Mouse (Mus musculus) limb, embryonic 10.5 days (tissue): ENCODE results near the gene Naa50. TPM values are rescaled to one million over a fixed set of nuclear protein-coding genes. Genes with fewer than 3 reads are reported as not detected.

Experiments
- DNase-seq: peaks from one replicate; pipeline ENCODE4 v3.0.0-alpha.2; 2017; ENCODE audit warnings: low spot score
- H3K27ac ChIP-seq: fragments of 300-500 bp; sonication (generic); 2 replicates; pipeline ENCODE4 v1.5.1; 2016; ENCODE audit warnings: mild to moderate bottlenecking
- H3K27me3 ChIP-seq: fragments of 300-500 bp; sonication (generic); 2 replicates; pipeline ENCODE4 v1.6.1; 2016; ENCODE audit warnings: low read depth, mild to moderate bottlenecking; ENCODE audit not compliant: poor library complexity, severe bottlenecking
- H3K36me3 ChIP-seq: fragments of 300-500 bp; sonication (generic); 2 replicates; pipeline ENCODE4 v1.6.1; 2016; ENCODE audit warnings: mild to moderate bottlenecking, moderate library complexity
- H3K4me1 ChIP-seq: fragments of 300-500 bp; sonication (generic); 2 replicates; pipeline ENCODE4 v1.6.1; 2016
- H3K4me3 ChIP-seq: fragments of 300-500 bp; sonication (generic); 2 replicates; pipeline ENCODE4 v1.5.1; 2016; ENCODE audit warnings: mild to moderate bottlenecking, moderate library complexity
- H3K9me3 ChIP-seq: fragments of 300-500 bp; sonication (generic); replicated peaks from 2 replicates; pipeline ENCODE4 v1.6.1; 2016; ENCODE audit warnings: mild to moderate bottlenecking
- WGBS: fragments of 180-500 bp; shearing (Covaris S2); methylation state at CpG from one replicate; pipeline ENCODE4 v1.1.7; 2016; 5-methylcytosine and 5-hydroxymethylcytosine counted together
- polyA plus RNA-seq: library from polyadenylated mRNA; unstranded; fragments of >200 nt; fragmentation: Nextera tagmentation; extraction: Ambion mirVana; gene quantifications from 2 replicates; pipeline ENCODE4 v1.2.1, GENCODE M21; 2016

The Naa50 gene
- polyA plus RNA-seq, 1 experiment from 2014 or later, result 138 TPM

- no peak overlapping the region for H3K4me3 ChIP-seq
- no peaks in the 10 kb centered on the region for H3K36me3 ChIP-seq
- no peaks in the 10 kb centered on the region for H3K9me3 ChIP-seq
- no peaks in the 10 kb centered on the region for H3K27me3 ChIP-seq
- DNase-seq, result no peak
- 85% methylated on average over 1 of the region's 1 CpGs for WGBS
- H3K4me1 ChIP-seq, result no peaks in the 10 kb centered on the region
- no peak overlapping the region for H3K27ac ChIP-seq
Observed at GRCm38 (mm10) chr16:44124713-44125112, 14.9 kb upstream of the Naa50 start.

- Histone ChIP-seq H3K27me3 (no peaks in the 10 kb centered on the region), H3K36me3 (no peaks in the 10 kb centered on the region), H3K4me3 (no peak overlapping the region), H3K4me1 (no peaks in the 10 kb centered on the region), H3K27ac (no peak overlapping the region), H3K9me3 (no peaks in the 10 kb centered on the region)
- DNase-seq, result no peak
- 87% methylated on average over 2 of the region's 2 CpGs for WGBS
Observed at GRCm38 (mm10) chr16:44125436-44125835, 14.2 kb upstream of the Naa50 start.

DNA sequence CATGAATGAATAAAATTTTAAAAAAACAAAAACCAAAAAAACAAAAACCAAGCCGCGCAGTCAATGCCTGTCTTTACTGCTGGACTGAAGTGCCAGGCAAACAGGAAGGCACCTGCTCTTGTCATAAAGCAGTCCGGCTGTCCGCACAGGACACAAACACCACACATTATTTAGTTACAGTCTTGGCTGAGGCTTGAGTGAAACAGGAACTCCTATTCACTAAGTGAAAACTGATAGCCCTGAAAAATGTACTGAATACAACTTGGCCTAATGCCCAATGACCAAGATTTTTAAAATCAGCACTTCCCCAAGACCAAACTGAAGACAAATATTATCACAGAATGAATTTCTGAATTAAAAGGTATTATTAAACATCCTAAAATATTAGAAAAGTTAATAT, 13.2 kb upstream of the Naa50 start:
- no peaks in the 10 kb centered on the region for H3K36me3 ChIP-seq

DNA sequence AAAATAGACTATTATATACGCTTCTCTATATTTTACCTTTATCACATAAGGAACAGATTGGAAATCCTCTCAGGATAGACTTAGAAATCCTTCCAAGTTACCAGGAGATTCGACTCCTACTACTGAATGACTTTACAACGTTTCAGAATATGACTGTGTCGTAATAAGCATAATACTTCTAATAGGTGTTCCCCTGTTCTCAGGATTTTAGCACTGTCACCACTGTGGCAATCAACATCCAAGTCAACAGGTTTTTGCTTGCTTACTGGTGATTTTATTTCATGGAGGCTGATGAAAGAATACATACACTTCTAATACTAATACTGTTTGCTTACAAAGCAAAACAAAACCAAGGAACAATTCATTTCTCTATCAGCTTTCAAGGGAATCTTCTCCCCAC, 7.3 kb upstream of the Naa50 start:
- Histone ChIP-seq H3K36me3 (no peaks in the 10 kb centered on the region), H3K9me3 (no peaks in the 10 kb centered on the region), H3K27me3 (no peaks in the 10 kb centered on the region), H3K4me3 (no peak overlapping the region), H3K4me1 (no peaks in the 10 kb centered on the region), H3K27ac (no peak overlapping the region)
- no peak for DNase-seq
- WGBS, result 85% methylated on average over 4 of the region's 4 CpGs

More for the DNA sequence above, 13.2 kb upstream of the Naa50 start:
- no peaks in the 10 kb centered on the region for H3K4me1 ChIP-seq
- H3K27ac ChIP-seq, result no peak overlapping the region
- no peaks in the 10 kb centered on the region for H3K9me3 ChIP-seq
- no peak overlapping the region for H3K4me3 ChIP-seq
- DNase-seq, result no peak
- 88% methylated on average over 4 of the region's 4 CpGs for WGBS
- H3K27me3 ChIP-seq, result no peaks in the 10 kb centered on the region

- no peak overlapping the region for H3K4me3 ChIP-seq
Observed at GRCm38 (mm10) chr16:44133187-44133586, 6.4 kb upstream of the Naa50 start.

GRCm38 (mm10) chr16:44136511-44137021, 3.1 kb upstream of the Naa50 start:
- Histone ChIP-seq H3K4me3 (no peak overlapping the region), H3K27ac (no peak overlapping the region), H3K36me3 (no peaks in the 10 kb centered on the region), H3K27me3 (no peaks in the 10 kb centered on the region), H3K4me1 (peaks cover 18% of the 10 kb centered on the region), H3K9me3 (no peaks in the 10 kb centered on the region)
- DNase-seq, result no peak
- 89% methylated on average over 6 of the region's 6 CpGs for WGBS

More at GRCm38 (mm10) chr16:44133187-44133586, 6.4 kb upstream of the Naa50 start:
- Histone ChIP-seq H3K27ac (no peak overlapping the region), H3K36me3 (no peaks in the 10 kb centered on the region), H3K9me3 (no peaks in the 10 kb centered on the region), H3K4me1 (peaks cover 7% of the 10 kb centered on the region), H3K27me3 (no peaks in the 10 kb centered on the region)
- 91% methylated on average over 3 of the region's 3 CpGs for WGBS
- DNase-seq, result no peak

DNA sequence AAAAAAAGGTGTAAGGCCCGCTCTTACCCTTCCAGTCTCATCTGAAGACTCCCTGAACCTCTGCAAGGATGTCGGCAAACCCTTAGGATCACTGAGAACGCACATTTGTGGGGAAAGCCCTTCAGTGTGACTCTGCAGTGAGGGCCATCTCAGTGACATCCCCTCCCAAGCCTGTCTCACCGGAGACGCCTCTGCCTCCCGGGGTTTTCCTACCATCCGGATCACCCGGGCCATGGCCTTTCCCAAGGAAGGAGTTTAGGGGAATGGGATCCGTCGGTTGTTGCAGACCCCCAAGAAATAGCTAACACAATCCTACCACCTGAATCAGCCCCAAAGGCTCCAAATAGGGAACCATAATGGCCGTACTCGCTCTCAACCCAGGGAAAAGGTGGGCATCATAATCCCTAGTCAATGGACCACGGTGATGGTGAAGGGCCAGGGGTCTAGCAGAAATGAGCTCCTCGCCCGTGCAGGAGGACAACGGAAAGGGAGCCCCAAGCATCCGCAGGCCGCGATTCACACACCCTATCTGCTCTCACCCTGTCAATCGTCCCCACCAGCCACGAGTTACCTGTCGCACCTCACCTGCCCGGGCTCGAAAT, 1.2 kb upstream of the Naa50 start:
- Histone ChIP-seq H3K4me3 (peak overlapping the region; percentile 94), H3K27me3 (no peaks in the 10 kb centered on the region), H3K9me3 (no peaks in the 10 kb centered on the region), H3K27ac (peak overlapping the region; percentile 95), H3K36me3 (no peaks in the 10 kb centered on the region), H3K4me1 (peaks cover 20% of the 10 kb centered on the region)
- WGBS, result 2% methylated on average over 24 of the region's 24 CpGs
- DNase-seq, result peak; percentile 43

DNA sequence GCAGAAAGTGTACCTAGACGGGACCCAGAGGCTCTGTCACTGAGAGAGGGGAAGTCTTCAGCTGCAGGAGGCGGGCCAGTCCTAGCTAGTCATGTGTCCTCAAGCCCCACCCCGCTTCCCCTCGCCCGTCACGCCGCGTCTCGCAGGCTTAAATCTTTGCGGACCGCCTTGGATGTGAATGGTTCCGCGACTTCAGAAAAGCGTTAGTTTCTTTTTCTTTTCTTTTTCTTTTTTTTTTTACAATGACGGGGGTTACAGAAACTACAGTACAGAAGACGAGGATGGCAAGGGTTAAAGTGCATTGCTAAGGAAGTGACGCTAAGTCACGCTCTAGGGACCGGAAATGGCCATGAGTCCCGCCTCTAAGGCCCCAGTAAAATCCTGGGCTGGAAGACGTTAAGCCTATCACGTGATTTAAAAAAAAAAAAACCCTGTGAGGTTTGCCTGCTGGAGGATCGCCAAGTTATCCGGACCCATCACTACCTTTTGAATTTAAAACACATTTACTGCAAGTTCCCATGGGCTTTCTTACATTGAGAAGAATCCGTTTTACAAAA, 573 bp upstream of the Naa50 start:
- H3K4me1 ChIP-seq, result peaks cover 20% of the 10 kb centered on the region
- under 1% methylated on average over 25 of the region's 25 CpGs for WGBS
- DNase-seq, result peak; percentile 86
- H3K36me3 ChIP-seq, result no peaks in the 10 kb centered on the region
- H3K27me3 ChIP-seq, result no peaks in the 10 kb centered on the region
- H3K9me3 ChIP-seq, result no peaks in the 10 kb centered on the region
- peak overlapping the region; percentile 94 for H3K4me3 ChIP-seq
- peak overlapping the region; percentile 95 for H3K27ac ChIP-seq

DNA sequence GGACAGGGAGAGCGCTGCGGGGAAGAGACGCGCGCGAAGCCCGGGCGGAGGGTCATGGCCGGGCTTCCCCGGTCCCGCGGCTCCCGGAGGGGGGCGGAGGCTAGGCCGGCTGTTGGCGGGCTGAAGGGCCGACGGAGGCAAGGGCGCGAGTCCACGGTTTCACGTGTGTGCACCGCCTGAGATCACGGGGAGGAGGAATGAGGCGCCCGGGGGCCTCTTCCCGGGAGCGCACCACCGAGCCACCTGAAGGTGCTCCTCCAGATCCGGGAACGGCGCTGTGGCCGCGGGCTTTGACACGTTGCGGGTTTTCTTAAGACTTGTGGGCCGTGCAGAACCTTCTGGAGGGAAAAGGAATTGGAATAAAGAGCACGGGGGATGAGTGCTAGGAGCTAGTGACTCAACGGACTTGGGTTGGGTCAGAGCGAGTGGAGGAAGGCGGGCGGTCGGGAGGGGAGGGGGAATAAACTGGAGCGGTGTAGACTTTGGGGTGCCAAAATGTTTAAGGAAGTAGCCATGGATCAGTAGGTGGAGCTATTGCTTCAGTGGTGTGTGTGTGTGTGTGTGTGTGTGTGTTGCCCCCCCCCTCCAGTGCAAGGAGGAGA, 657 bp downstream of the Naa50 start:
- H3K27me3 ChIP-seq, result no peaks in the 10 kb centered on the region
- H3K4me3 ChIP-seq, result peak overlapping the region; percentile 94
- peak; percentile 76 for DNase-seq
- H3K27ac ChIP-seq, result peak overlapping the region; percentile 95
- H3K4me1 ChIP-seq, result peaks cover 20% of the 10 kb centered on the region
- H3K36me3 ChIP-seq, result 0 out of 2 replicates have a peak, but pooled peaks cover 6% of the 10 kb centered on the region
- H3K9me3 ChIP-seq, result no peaks in the 10 kb centered on the region
- under 1% methylated on average over 43 of the region's 44 CpGs for WGBS

DNA sequence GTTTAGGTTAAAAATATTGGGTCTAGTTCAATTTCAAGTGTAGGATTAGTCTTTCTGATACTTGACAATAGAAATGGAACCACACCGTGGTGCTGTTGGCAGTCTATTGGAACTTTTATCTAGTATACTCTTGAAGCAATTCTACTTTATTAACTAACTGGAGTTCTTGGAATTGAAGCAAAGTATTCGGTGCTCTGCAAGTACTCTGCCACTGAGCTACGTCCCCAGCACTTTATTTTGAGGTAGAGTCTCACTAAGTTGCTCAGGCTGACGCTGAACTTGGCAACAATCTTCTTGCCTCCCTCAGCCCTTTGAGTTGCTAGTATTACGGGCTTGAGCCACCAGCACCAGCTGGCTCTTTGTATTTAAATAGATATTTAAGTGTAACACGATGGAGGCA, 1.9 kb downstream of the Naa50 start:
- 81% methylated on average over 6 of the region's 6 CpGs for WGBS
- no peaks in the 10 kb centered on the region for H3K27me3 ChIP-seq
- peak overlapping the region; percentile 94 for H3K4me3 ChIP-seq
- 0 out of 2 replicates have a peak, but pooled peaks cover 8% of the 10 kb centered on the region for H3K36me3 ChIP-seq
- DNase-seq, result no peak
- H3K27ac ChIP-seq, result no peak overlapping the region
- H3K9me3 ChIP-seq, result no peaks in the 10 kb centered on the region
- H3K4me1 ChIP-seq, result peaks cover 20% of the 10 kb centered on the region

DNA sequence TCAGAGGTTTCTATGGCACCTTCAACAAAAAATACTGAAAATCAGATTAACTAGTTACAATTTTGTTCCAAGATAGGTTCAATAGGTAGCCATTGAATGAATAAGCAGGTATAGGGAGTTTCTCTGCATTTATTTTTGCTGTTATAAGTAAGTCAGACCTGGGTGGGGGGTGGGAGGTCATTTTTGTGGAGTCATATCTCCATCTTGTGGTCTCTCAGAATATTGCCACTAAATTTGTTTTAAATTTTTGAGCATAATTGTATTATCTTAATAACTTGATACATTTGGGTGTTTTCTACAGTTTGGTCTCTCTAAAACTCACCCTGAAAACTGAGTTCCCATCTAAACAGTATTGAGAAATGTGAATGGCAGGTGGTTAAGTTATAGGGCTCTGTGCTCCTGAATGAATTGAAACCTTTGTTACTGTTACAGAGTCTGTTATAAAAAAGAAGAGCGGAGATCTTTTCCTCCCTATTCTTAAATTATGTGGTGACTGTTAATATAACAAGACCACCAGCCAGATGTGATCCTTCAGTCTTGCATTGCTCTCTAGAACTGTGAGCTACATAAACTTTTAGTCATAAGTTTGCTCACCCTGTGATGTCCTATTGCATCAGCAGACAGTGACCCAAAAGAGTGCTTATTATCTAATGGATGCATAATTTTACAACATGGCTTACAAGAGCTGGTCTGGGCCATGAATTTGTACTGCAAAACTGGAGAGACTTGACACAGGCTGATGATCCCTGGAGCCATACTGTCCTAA, 9.6 kb downstream of the Naa50 start:
- Histone ChIP-seq H3K4me3 (no peak overlapping the region), H3K27ac (no peak overlapping the region), H3K4me1 (no peaks in the 10 kb centered on the region), H3K36me3 (0 out of 2 replicates have a peak, but pooled peaks cover 8% of the 10 kb centered on the region), H3K27me3 (no peaks in the 10 kb centered on the region), H3K9me3 (no peaks in the 10 kb centered on the region)
- 100% methylated on average over 1 of the region's 1 CpGs for WGBS
- DNase-seq, result no peak

- Histone ChIP-seq H3K27ac (no peak overlapping the region), H3K4me3 (no peak overlapping the region), H3K36me3 (peaks cover 30% of the 10 kb centered on the region), H3K9me3 (no peaks in the 10 kb centered on the region), H3K27me3 (no peaks in the 10 kb centered on the region), H3K4me1 (no peaks in the 10 kb centered on the region)
- DNase-seq, result no peak
- 68% methylated on average over 6 of the region's 6 CpGs for WGBS
Observed at GRCm38 (mm10) chr16:44154497-44155057, 14.9 kb downstream of the Naa50 start.
